Mouse (Mus musculus): ENCODE results near the gene Wdfy2. TPM values are rescaled to one million over a fixed set of nuclear protein-coding genes. Genes with fewer than 3 reads are reported as not detected.

The Wdfy2 gene
- 21.5 TPM for polyA plus RNA-seq (2017; shearing (Covaris generic))

GRCm38 (mm10) chr14:62837641-62838252 lies at the start of gene Wdfy2:
Gene Wdfy2, plus strand, starts transcription at chr14:62837678.

GRCm38 (mm10) chr14:62984410-62984809 lies 146.9 kb downstream of the Wdfy2 start, which contains the start of gene Defb48:
Gene Defb48, minus strand, starts transcription at chr14:62984510.

GRCm38 (mm10) chr14:62997777-62998176 lies 160.3 kb downstream of the Wdfy2 start, which contains the start of gene Defb47:
Gene Defb47, plus strand, starts transcription at chr14:62998077.

Other genes with a start within 250 kb of the Wdfy2 start
- not detected for gene Serpine3, start 174.0 kb upstream of the Wdfy2 start, polyA plus RNA-seq (2017; shearing (Covaris generic))
- gene Ints6, start 76.5 kb upstream of the Wdfy2 start, polyA plus RNA-seq (2017; shearing (Covaris generic)): 85.0 TPM
- gene Defb48, start 146.8 kb downstream of the Wdfy2 start, polyA plus RNA-seq (2017; shearing (Covaris generic)): not detected
- gene Defb47, start 160.4 kb downstream of the Wdfy2 start, polyA plus RNA-seq (2017; shearing (Covaris generic)): not detected
- not detected for gene Defb43, start 174.1 kb downstream of the Wdfy2 start, polyA plus RNA-seq (2017; shearing (Covaris generic))
- not detected for gene Defb42, start 209.3 kb downstream of the Wdfy2 start, polyA plus RNA-seq (2017; shearing (Covaris generic))
- gene Defb30, start 212.3 kb downstream of the Wdfy2 start, polyA plus RNA-seq (2017; shearing (Covaris generic)): not detected